Mouse (Mus musculus): Measurements from ENCODE around the gene 6330403K07Rik. TPM values are rescaled to one million over a fixed set of nuclear protein-coding genes. Genes with fewer than 3 reads are reported as not detected.

The 6330403K07Rik gene
- polyA plus RNA-seq, 1 experiment from 2014 or later = 82.8 TPM

Other genes with a start within 250 kb of the 6330403K07Rik start
- gene Scimp, start 220.9 kb downstream of the 6330403K07Rik start, polyA plus RNA-seq (2014; fragmentation: Nextera tagmentation; extraction: Ambion mirVana) = not detected in 2 replicates
- 36.2 and 36.6 TPM in 2 replicates for gene Rabep1, start 188.7 kb downstream of the 6330403K07Rik start, polyA plus RNA-seq (2014; fragmentation: Nextera tagmentation; extraction: Ambion mirVana)
- gene Nup88, start 63.5 kb downstream of the 6330403K07Rik start, polyA plus RNA-seq (2014; fragmentation: Nextera tagmentation; extraction: Ambion mirVana) = 187 and 193 TPM in 2 replicates
- gene Rpain, start 63.3 kb downstream of the 6330403K07Rik start, polyA plus RNA-seq (2014; fragmentation: Nextera tagmentation; extraction: Ambion mirVana) = 62.5 and 82.5 TPM in 2 replicates
- 274 TPM in 2 replicates for gene C1qbp, start 50.5 kb downstream of the 6330403K07Rik start, polyA plus RNA-seq (2014; fragmentation: Nextera tagmentation; extraction: Ambion mirVana)
- 24.8 and 25.5 TPM in 2 replicates for gene Dhx33, start 29.1 kb downstream of the 6330403K07Rik start, polyA plus RNA-seq (2014; fragmentation: Nextera tagmentation; extraction: Ambion mirVana)
- gene Mis12, start 13.9 kb downstream of the 6330403K07Rik start, polyA plus RNA-seq (2014; fragmentation: Nextera tagmentation; extraction: Ambion mirVana) = 58.8 and 64.9 TPM in 2 replicates
- gene Derl2, start 13.7 kb downstream of the 6330403K07Rik start, polyA plus RNA-seq (2014; fragmentation: Nextera tagmentation; extraction: Ambion mirVana) = 43.3 and 47.7 TPM in 2 replicates
- not detected in 2 replicates for gene Nlrp1a, start 111.2 kb upstream of the 6330403K07Rik start, polyA plus RNA-seq (2014; fragmentation: Nextera tagmentation; extraction: Ambion mirVana)
- not detected in 2 replicates for gene Nlrp1b, start 197.2 kb upstream of the 6330403K07Rik start, polyA plus RNA-seq (2014; fragmentation: Nextera tagmentation; extraction: Ambion mirVana)

All from embryonic facial prominence, embryonic 11.5 days (tissue).